Mouse (Mus musculus): ENCODE results near the gene Smim4.

Gene Smim4

DNA sequence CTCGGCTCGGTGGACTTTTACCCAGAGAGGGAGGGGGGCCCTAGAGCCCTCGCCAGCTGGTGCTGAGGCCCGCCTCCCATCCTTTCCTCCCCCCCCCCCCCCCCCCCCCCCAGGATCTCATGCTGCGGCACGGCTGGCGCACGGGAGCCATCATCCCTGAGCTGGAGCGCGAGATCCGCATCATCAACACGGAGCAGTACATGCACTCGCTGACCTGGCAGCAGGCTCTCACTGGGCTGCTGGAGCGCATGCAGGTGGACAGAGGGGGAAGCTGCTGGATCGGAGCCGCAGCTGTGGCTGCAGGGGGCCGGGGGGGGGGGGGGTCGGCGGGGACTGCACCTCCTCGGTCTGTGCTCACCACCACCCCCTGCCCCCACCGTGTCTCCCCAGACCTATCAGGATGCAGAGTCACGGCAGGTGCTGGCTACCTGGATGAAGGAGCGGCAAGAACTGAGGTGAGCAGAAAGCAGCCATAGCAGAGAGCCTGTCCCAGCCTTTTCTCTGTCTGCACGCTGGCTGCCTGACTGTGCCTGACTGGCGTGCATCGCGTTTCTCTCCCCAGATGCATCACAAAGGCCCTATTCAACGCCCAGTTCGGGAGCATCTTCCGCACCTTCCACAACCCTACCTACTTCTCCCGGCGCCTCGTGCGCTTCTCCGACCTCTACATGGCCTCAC lies 9.6 kb upstream of the Smim4 start:
- DNase-seq, result no peak

DNA sequence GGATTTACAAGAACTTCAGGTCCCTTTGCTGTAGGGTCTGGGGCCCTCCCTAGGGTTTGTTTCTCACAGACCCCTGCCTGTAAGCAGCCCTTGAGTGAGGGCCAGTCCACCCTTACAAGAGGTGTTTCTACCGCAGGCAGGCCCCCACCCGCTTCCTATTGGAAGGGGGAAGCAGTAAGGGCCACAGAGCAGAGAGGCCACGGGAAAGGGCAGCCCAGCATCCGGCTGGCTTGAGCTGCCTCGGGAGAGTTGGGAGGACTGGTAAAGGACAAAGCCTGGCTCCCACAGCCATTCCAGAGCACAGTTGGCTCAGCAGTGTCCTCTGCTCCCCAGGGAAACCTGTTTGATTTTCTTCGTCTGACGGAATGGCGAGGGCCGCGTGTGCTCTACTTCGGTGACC lies 9.0 kb upstream of the Smim4 start:
- DNase-seq, result peak; percentile 48

DNA sequence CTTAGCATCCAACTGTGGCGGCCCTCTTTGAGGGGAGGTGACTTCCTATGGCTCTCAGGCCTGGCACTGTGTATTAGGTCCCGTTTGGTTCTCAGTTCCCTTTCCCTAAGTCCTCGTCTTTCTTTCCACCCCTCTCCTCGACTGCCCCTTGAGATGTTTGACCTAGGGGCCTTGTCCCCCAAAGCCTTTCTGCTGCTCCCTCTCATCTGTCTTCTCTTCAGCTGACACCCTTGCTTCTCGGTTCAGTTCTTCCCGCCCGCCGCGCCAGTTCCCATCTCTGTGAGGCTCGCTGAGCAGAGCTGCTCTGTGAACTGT lies 8.5 kb upstream of the Smim4 start:
- DNase-seq, result no peak

DNA sequence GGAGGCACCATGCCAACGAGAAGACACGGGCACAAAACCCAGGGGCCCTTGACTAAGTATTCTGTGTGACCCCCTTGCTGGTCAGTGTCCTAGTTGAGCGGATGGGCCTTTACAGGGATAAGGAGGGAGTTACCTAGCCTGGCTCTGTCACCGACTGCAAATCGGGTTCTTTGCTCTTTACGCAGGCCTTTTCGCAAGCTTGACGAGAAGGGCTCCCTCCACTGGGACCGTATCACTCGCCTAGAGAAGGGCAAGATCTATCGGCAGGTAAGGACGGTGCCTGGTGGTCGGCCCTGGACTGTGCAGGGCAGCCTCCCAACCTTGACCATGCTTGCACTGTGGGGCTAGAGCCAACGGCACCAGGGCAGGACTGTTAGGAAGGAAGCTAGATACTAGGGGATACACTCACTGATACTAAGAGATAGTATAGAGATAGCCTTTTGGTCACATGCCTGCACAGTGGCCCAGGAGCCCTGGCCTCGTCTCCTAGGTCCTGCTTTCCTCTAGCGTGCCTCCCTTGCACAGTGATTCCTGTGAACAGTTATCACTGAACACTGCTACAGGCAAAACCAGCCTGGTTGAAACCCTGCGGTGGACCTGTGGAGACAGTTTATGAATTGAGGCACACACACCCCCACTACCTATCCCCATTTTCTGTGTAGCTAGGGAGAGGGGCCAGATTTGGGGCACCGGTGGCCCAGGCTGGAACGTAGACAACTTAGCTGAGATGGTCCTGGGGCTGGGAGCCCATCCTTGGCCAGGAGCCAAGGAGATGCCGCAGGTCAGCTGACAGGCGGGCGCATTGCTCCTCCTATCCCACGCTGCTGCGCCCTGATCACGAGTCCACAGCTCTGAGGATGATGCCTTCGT lies 7.9 kb upstream of the Smim4 start:
- DNase-seq, result no peak

DNA sequence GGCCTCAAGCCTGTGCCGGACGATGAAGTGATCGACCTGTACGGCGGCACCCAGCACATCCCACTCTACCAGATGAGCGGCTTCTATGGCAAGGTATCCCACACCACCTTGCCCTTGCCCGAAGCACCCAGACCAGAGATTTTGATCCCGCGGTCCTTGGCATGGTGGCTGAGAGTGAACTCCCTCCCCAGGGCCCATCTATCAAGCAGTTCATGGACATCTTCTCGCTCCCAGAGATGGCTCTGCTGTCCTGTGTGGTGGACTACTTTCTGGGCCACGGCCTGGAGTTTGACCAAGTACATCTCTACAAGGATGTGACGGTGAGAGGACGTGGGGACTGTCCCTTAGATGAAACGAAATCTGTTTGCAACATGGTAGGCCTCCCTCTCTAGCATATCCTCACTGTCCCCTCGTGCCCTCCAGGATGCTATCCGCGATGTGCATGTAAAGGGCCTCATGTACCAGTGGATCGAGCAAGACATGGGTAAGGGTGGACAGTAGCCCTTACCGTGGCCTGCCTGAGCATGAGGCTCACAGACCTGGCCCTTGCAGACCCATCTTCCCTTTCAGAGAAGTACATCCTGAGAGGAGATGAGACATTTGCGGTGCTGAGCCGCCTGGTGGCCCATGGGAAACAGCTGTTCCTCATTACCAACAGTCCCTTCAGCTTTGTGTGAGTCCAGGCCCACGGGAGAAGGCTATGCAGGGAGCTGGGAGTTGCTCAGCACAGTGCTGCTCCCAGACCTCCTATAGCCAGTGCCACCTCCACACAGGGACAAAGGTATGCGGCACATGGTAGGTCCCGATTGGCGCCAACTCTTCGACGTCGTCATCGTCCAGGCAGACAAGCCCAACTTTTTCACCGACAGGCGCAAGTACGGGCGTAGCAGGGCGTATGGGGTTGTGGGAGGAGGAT lies 7.0 kb upstream of the Smim4 start:
- no peak for DNase-seq

DNA sequence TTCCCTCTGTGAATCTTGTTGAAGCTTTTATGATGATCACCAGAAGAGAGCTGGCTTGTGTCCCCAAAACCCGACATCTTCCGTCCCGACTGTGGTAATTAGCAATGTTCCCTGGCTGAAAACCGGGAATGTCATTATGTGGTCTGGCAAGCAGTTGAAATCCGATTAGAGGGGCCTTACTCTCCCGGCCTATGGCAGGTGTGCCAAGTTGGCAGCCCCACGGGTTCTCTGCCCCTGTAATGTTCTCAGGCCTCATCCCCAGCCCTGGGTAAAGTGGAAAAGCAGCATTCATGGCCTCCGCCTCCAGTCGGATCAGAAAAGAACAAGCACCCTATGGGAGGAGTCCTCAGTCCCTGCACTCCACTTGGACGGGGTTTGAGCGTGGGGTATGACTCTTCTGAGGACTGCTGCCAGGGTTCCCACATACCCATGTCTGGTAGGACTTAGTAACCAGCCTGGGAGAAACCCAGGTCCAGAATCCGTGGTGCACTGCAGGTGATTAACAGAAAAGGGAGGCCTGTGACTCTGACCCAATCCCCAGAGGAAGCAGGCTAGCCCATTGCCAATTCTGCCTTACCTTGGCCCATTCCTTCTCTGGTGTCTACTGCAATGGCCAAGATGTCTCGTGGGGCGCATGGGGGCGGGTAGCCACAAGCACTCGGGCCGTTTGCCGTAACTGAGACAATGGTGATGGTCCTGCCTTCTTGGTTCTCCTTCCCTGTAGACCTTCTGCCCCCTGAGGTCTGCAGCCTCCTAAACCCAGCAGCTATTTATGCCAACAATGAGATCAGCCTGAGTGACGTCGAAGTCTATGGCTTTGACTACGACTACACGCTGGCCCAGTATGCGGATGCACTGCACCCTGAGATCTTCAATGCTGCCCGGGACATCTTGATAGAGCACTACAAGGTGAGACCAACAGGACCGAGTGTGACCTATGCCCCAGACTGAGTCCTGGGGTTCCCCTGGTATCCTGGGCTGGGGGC lies 5.6 kb upstream of the Smim4 start:
- DNase-seq, result no peak

DNA sequence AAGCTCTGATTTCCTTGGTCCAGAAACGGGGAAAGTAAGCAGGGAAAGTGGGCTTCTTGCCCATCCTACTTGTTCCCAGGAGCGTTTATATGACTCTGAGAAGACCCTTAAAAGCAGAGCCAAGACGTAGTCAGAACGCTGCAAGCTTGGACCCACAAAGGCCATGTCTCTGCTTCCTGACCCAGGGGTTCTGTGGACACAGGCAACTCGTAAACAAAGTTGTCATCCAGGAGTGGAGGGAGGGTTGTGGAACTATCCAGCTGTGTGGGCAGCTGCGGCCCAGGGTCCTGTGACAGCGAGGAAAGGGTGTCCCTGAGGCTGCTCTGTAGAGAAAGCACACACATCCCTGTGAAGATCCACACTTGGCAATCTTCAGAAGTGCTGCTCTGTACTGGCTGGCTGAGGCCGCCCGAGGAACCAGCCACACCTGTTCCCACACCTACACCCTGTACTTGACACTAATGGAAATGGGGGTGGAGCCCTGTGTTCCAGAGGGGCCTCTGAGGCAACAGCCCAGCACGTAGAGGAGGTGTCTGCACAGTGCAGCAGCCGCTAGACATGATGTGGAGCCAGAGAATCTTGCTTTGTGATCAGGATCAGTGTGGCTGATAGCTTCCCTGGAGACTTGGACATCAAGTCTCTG lies 4.4 kb upstream of the Smim4 start:
- DNase-seq, result no peak

DNA sequence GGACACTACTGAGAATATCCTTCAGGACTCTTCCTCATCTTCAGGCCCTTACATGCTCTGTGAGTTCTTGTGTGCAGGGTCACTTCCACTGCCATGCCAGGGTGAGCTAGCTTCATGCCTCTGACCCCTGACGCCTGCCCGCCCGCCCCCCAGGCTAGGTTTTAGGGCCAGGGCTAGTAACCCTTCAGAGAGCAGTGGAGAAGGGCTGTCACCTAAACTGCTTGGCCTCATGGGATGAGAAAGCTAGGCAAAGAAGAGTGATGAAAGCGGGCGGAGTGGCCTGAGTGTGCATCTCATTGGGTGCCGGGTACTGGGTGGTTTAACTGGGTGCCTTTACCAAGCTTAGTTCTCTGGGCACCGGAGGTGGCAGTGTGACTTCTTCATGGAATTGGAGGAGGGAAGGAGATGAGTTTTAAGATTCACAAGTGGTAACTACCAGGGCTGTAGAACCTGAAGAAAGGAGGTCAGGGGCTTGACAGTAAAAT lies 3.8 kb upstream of the Smim4 start:
- no peak for DNase-seq

DNA sequence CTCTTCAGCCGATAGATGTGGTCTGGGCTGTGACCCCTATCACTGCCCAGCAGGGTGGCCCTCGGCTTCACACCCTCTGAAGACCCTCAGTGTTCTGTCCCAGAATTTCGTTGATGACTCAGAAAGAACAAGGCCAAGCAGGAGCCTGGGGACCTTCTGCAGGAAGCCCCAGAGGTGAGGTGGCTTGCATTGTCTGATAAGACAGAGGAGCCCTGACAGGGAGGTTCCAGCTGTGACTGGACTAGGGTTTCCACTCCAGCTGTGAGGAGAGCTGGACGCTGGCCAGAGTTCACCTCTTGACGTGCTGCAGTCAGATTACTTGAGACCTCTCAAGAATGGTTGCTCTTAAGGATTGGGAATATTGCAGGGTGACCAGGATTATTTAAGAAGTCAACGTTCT lies 3.3 kb upstream of the Smim4 start:
- no peak for DNase-seq

DNA sequence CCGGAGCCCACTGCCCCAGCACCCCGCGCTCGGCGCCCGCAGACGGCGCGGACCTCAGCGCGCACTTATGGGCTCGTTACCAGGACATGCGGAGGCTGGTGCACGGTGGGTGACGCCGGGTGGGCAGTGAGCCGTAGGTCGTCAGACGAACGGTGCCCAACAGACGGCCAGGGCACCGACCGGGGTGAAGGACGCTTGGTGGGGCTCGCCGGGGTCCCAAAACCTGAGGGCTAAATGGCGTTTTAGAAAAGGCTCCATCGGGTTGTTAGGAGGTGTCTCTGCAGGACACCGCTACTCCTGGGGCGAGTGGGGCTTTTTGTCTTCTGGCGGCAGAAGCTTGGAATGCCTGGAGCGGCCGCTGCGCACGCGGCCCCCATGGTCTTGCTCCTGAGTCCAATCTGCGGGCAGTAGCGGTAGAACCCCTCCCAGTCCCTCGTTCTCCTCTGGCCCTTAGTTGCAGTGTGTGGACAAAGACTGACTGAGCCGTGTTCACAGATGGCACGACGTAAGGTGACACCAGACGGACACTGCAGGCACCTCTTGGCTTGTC lies 2.6 kb upstream of the Smim4 start:
- DNase-seq, result no peak

DNA sequence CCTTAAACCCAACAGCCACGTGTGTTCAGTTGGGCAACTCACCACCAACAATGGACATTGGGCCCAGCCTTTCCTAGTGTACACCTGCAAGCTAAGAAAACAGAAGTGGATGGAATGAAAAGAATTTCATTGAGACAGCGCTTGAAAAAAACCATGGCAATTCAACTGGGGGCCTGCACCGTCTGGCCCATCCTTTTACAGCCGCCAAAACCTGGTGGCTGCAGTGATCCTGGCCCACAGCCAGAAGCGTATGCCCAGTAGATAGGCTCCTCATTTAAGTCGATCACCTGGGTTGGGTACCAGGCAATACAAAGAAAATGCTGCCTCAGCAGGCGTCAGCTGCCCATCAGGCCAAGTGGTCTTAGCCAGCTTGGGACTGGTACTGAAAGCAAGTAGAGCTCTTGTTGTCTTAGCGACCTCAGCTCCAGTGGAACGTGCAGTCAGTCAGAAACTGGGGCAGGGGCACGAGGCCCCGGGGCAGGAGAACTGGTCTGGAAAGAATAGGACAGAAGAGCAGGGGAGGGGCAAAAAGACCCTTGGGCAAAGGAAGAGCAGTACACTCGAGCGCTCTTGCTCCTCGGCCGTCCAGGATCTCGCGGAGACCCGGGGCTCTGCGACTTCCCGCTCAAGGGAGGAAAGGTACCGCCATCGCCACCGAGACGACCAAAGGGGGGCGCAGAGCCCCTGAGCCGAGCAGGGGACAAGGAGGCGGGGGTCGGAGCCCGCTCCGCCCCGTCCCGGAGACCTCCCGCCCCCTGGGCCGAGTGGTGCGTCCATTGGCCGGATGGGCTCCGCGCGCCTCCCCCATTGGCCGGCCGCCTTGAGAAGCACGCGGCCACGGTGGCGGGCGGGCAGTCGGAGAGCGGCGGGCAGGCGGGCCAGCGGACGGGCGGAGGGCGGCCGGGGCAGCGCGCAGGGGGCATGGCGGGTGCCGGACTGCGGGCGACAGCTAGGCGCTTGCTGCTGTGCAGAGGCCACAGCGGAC lies 1.8 kb upstream of the Smim4 start, which contains the start of gene Nt5dc2:
Nt5dc2 (plus strand) TSS at position 818 of the 985 bp plus-strand sequence.
- DNase-seq, result peak; percentile 84

DNA sequence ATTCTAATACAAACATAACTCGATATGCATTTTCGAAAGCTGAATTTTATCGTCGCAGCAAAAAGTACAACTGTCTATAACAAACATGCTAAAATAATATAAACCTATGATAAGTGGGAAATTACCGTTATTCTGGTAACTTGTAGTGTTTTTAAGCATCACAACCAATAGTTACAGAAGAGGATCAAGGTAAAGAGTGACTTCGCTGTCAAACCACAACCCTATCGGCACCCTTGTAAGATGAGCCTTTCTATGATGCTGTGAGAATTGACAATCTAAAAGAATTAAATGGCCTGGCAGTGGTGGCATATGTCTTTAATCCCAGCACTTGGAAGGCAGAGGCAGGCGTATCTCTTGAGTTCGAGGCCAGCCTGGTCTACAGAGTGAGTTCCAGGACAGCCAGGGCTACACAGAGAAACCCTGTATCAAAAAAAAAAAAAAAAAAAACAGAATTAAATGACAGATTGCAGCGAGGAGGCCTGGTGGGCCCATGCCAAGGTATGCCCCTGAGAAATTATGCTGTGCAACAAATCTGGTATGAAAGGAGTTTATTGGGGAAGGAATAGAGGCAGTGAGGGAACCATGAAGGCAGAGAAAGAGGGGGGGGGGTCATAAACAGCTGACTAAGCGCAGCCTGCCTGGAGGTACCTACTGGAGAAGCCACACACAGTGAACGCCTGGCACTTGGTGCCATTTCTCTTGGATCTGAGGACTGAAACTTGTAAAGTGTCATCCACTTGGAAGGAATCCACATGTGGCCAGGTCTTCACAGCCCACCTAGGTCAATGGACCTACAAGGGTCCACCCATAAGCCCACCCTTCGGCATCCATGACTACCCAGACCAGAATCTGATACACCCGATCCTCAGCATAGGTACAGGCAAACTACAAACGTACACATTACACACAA lies 825 bp upstream of the Smim4 start:
- no peak for DNase-seq

DNA sequence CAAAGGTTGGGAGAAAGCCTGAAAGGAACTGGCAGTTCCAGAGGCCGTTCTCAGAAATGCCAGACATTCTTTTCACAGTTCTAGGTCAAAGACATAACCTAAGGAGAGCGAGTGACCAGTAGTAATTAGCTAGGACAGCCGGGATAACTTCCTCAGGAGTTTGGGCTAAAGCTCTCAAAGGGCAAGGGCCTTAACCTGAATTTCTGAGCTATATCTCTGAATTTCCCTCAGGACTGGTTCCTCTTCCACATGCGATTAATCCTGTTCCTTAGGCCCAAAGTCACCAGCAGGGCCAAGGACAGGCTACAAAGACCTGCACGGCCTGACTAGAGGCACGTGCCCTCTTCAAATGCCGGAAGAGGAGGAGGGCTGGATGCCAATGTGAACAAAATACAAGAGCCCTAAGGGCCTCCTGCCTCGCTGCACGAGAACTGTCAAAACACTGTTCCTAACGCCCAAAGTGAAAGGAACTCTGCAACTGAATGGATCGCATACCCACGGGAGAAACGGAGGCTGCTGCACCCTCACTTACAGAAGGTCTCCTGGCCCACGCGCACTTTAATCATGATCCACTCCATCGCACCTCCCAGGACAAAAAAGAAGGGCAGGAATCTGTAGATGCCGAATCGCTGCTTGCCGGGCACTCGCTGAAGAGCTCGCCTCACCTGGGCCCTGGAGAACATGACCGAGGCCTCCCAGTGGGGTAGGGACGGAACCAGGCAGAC lies 493 bp downstream of the Smim4 start:
- peak; percentile 80 for DNase-seq

DNA sequence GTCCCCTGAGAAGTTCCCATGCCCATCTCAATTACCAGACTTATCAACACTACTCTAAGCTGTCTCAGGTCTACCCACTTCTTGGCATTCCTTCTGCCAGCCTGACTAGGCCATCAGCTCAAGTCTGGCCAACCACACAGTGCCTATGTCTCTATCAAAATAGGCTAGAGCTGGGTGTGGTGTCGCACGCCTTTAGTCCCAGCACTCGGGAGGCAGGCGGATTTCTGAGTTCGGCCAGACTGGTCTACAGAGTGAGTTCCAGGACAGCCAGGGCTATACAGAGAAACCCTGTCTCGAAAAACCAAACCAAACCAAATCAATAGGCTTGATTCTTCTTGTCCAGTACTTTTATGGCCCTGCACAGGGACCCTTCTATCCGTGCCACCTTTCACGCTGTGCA lies 1.9 kb downstream of the Smim4 start:
- peak; percentile 1 for DNase-seq

DNA sequence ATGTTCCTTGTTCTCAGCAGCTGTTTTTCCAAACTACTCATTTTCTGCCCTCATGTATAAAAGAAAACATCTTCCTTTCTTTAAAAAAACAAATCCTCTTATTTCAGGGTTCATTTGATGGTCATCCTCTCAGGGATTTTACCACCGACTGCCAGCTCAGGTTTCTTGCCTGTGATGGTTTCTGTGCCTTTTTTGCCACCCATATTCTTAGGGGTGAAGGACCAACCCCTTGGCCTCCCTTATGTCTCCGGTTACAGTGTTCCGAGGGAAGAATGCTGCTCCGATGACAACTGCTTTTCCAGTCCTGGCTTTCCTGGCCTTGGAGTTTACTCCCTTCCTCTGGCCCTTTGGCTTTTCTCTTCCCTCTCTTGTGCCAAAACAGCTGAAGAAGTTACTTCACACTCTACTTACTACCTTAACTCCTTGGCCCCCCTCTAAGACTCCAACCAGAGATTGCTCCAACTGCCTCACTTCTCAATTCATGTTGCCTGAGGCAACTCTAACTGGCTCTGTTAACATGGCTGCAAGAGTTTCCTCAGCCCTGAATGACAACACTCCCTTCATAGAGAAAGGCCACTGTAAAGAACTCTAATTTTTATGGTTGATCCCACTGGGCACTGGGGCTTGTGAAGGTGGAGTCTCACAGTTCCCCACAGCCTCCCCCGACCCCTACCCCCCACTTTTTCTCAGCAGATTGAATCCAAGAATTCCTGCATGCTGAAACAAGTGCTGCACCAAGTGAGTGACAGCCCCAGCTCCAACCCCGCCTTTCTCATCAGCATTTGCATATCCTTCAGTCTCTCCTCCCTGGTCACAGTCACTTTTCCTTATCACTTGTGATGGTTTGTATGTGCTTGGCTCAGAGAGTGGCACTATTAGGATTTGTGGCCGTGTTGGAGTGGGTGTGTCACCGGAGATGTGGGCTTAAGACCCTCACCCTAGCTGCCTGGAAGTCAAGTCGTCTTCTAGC lies 3.4 kb downstream of the Smim4 start:
- DNase-seq, result no peak

DNA sequence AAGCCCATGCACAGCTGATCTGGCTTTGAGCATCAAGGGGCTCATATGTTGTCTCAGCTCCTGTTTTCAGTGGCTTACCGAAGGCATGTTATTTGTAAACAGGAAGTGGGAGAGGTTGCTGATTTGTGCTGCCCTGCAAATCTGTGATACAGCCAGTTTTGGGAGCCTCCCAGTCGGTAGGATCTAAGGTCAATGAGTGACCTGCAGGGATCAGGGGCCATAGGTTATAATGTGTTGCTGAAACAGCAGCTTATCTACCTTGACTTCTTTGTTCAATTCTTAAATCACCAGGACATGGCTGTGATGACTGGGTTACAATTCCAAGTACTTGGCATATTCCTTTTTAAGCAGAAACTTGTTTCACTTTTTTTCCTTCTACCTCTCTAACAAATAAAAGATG lies 13.2 kb downstream of the Smim4 start:
- DNase-seq, result no peak

DNA sequence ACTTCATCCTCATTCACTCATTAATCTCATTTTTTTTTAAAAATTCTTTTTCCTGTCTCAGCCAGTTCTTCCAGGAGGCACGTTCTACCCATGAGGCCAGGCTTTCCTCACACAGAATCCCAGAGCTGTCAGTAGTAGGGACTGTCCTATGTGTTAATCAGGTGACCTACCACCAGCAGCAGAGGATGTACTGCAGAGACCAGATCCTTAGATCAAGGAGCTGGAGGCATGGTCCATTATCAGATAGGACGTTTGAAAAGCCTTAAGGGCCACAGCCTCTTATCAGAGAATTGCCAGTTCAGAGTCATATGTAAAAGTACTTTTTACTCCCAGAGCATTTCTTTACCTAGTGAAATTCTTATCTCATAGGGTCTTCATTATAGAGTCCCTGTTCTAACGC lies 14.7 kb downstream of the Smim4 start:
- DNase-seq, result no peak
